Mouse (Mus musculus) midbrain, embryonic 10.5 days (tissue): ENCODE results near the gene Agap3. TPM values are rescaled to one million over a fixed set of nuclear protein-coding genes. Genes with fewer than 3 reads are reported as not detected.

Experiments used
- DNase-seq: peaks from one replicate; pipeline ENCODE4 v3.0.0-alpha.2; 2017; ENCODE audit warnings: low spot score
- H3K27ac ChIP-seq: fragments of 300-500 bp; sonication (generic); replicated peaks from 2 replicates; pipeline ENCODE4 v1.5.1; 2016; ENCODE audit warnings: mild to moderate bottlenecking
- H3K27me3 ChIP-seq: fragments of 300-500 bp; sonication (generic); 2 replicates; pipeline ENCODE4 v1.6.1; 2016; ENCODE audit warnings: low read depth, mild to moderate bottlenecking; ENCODE audit not compliant: poor library complexity, severe bottlenecking
- H3K36me3 ChIP-seq: fragments of 300-500 bp; sonication (generic); 2 replicates; pipeline ENCODE4 v1.6.1; 2016; ENCODE audit warnings: mild to moderate bottlenecking, moderate library complexity
- H3K4me1 ChIP-seq: fragments of 300-500 bp; sonication (generic); 2 replicates; pipeline ENCODE4 v1.6.1; 2016
- H3K4me3 ChIP-seq: fragments of 300-500 bp; sonication (generic); 2 replicates; pipeline ENCODE4 v1.5.1; 2016; ENCODE audit warnings: mild to moderate bottlenecking, moderate library complexity
- H3K9me3 ChIP-seq: fragments of 300-500 bp; sonication (generic); replicated peaks from 2 replicates; pipeline ENCODE4 v1.6.1; 2016; ENCODE audit warnings: mild to moderate bottlenecking
- WGBS: fragments of 180-500 bp; shearing (Covaris S2); methylation state at CpG from one replicate; pipeline ENCODE4 v1.1.7; 2016; 5-methylcytosine and 5-hydroxymethylcytosine counted together
- polyA plus RNA-seq: library from polyadenylated mRNA; unstranded; fragments of >200 nt; fragmentation: Nextera tagmentation; extraction: Ambion mirVana; gene quantifications from 2 replicates; pipeline ENCODE4 v1.2.1, GENCODE M21; 2016

Agap3 gene
- polyA plus RNA-seq, 1 experiment from 2014 or later = 27.6 TPM

DNA sequence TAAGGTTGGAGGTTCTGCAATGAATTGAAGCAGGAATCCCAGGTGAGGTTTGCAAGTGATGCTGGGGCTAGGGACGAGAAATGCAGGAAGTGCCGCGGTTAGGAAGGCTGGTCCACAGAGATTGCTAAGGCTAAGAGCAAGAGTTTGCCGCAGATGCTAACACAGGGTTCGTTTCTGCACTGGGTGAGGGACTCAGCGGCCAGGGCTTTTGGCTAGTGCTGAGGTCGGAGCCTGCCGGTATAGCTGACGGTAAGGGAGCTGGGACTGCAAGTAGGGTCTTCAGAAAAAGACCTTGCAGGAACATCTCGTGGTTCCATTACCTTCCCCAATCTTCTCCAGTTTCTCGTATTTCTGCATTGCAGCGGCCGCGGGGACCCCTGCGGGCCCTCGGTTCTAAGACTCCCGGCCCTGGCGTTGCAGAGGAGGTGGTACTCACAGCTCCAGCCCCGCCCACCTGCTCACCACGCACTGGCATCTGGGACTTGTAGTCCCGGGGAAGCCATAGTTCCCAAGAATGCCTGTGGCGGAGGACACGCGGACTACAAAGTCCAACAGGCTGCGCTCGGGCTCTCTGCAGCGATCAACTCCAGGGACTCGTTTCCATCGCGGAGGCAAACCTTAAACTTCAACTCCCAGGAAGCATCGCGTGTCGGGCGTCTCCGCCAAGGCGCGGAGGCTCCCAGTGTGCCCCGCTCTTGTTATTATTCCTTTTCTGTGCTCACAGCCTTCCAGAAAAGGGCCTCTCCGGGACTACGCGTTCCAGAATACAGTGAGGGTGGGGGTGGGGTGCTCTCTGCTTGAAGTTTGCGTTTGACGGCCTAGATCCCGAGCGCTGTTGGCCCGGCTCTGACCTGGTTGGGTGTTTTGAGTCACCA, 28.6 kb upstream of the Agap3 start, which contains the start of the genes Cdk5 and Slc4a2:
Gene Cdk5, minus strand, starts transcription at position 402 of the 875 bp plus-strand sequence.
Gene Slc4a2, plus strand, starts transcription at position 709 of the 875 bp plus-strand sequence.
- Histone ChIP-seq H3K27me3 (peaks cover 24% of the 10 kb centered on the region), H3K9me3 (no peaks in the 10 kb centered on the region), H3K36me3 (peaks cover 27% of the 10 kb centered on the region), H3K4me1 (peaks cover 61% of the 10 kb centered on the region), H3K4me3 (peak within 1 kb of the TSS; percentile 76), H3K27ac (peak within 1 kb of the TSS; percentile 88)
- peak; percentile 99 for DNase-seq
- under 1% methylated on average over 46 of the region's 46 CpGs for WGBS

DNA sequence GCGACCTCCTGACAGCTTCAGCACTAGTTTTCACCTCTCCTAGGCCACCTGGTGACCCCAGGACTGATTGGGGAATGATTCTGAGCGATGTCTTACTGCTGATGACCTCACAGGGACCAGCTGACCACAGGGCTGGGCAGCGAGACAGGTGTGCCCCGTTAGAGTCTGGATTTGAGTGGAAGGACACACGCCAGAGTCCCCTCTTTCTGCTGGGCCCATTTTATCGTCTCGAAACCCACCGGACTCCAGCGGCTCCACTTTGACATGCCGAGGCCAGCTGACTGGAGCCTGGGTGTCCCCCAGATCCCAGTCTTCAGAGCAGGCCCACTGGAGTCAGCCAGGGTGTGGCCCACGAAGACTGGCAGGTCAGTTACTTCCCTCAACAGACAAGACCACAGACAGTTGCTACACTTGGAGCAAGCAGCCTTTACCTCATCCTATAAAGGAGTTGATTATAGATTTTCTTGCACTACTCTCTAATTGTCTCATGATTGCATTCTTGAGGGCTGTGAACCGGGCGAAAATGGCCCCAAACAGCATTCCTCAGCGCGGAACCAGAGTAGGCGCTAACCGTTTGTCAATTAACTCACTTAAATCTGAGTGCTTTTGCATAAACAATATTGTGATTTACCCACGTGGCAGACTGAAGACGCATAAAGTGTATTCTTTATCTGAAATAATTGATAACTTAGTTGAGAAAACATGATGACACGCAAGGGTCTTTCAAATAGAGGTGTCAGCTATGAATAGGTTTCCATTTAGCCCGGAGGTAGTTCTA, 27.8 kb upstream of the Agap3 start:
- Histone ChIP-seq H3K27me3 (peaks cover 26% of the 10 kb centered on the region), H3K4me3 (peak overlapping the region; percentile 76), H3K27ac (peak overlapping the region; percentile 88), H3K36me3 (peaks cover 21% of the 10 kb centered on the region), H3K4me1 (peaks cover 69% of the 10 kb centered on the region), H3K9me3 (no peaks in the 10 kb centered on the region)
- 16% methylated on average over 21 of the region's 21 CpGs for WGBS
- no peak for DNase-seq

GRCm38 (mm10) chr5:24424861-24425411, 27.0 kb upstream of the Agap3 start:
- H3K36me3 ChIP-seq = peaks cover 21% of the 10 kb centered on the region
- WGBS = 1% methylated on average over 53 of the region's 60 CpGs
- no peaks in the 10 kb centered on the region for H3K9me3 ChIP-seq
- peaks cover 72% of the 10 kb centered on the region for H3K4me1 ChIP-seq
- DNase-seq = peak; percentile 84
- H3K27ac ChIP-seq = peak overlapping the region; percentile 88
- peaks cover 29% of the 10 kb centered on the region for H3K27me3 ChIP-seq
- peak overlapping the region; percentile 76 for H3K4me3 ChIP-seq

GRCm38 (mm10) chr5:24425421-24426036, 26.4 kb upstream of the Agap3 start:
- H3K27me3 ChIP-seq = peaks cover 29% of the 10 kb centered on the region
- H3K36me3 ChIP-seq = peaks cover 21% of the 10 kb centered on the region
- 0% methylated on average over 29 of the region's 30 CpGs for WGBS
- no peaks in the 10 kb centered on the region for H3K9me3 ChIP-seq
- peaks cover 72% of the 10 kb centered on the region for H3K4me1 ChIP-seq
- DNase-seq = no peak
- H3K27ac ChIP-seq = peak overlapping the region; percentile 88
- peak overlapping the region; percentile 76 for H3K4me3 ChIP-seq

GRCm38 (mm10) chr5:24426037-24426432, 25.9 kb upstream of the Agap3 start:
- peaks cover 29% of the 10 kb centered on the region for H3K27me3 ChIP-seq
- DNase-seq = peak; percentile 53
- peak overlapping the region; percentile 88 for H3K27ac ChIP-seq
- peaks cover 21% of the 10 kb centered on the region for H3K36me3 ChIP-seq
- whole genome bisulfite sequencing = 0% methylated on average over 10 of the region's 10 CpGs
- H3K9me3 ChIP-seq = no peaks in the 10 kb centered on the region
- peaks cover 72% of the 10 kb centered on the region for H3K4me1 ChIP-seq
- H3K4me3 ChIP-seq = peak overlapping the region; percentile 76

GRCm38 (mm10) chr5:24426556-24427284, 25.3 kb upstream of the Agap3 start:
- H3K4me3 ChIP-seq = peak overlapping the region; percentile 76
- peaks cover 27% of the 10 kb centered on the region for H3K36me3 ChIP-seq
- H3K4me1 ChIP-seq = peaks cover 72% of the 10 kb centered on the region
- peaks cover 29% of the 10 kb centered on the region for H3K27me3 ChIP-seq
- no peaks in the 10 kb centered on the region for H3K9me3 ChIP-seq
- WGBS = 9% methylated on average over 9 of the region's 9 CpGs
- peak overlapping the region; percentile 88 for H3K27ac ChIP-seq
- DNase-seq = no peak

DNA sequence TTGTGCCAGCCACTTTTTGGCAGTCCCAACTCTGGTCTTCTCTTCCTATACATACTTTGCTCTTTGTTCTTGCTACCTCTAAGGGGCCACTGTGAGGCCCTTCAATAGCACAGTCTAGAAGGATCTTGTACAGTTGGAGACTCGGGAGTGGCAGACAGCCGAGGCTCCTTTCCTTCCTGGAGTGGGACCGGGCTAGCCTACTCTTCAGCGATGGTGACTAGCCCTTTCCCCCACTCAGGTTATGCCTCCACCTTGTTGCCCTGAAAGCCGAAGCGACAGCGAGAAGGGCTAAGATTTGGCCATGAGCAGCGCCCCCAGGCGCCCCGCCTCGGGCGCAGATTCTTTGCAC, 24.7 kb upstream of the Agap3 start:
- Histone ChIP-seq H3K4me3 (peak overlapping the region; percentile 76), H3K27me3 (peaks cover 29% of the 10 kb centered on the region), H3K27ac (no peak overlapping the region; the same call in 1 of the 2 replicates), H3K9me3 (no peaks in the 10 kb centered on the region), H3K4me1 (peaks cover 66% of the 10 kb centered on the region), H3K36me3 (peaks cover 32% of the 10 kb centered on the region)
- no peak for DNase-seq
- WGBS = 12% methylated on average over 12 of the region's 12 CpGs

DNA sequence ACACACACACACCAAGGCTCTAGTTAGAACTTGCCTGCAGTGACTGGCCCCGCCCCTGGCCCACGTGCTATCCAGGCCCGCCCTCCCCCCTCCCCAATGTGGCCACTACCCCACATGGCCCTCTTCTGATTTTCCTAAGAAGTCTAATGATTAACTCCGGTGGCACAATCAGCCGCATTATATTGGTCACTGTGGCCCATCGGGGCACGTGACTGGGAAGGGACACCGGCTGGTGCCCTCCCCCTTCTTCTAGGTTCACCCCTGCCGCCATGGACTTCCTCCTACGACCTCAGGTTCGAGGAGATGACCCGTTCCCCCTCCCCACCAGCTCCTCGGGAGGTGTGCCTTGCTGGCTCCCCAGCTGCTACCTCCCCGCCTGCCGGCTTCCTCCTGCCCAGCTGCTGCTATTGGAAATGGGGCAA, 24.0 kb upstream of the Agap3 start:
- Histone ChIP-seq H3K4me3 (peak overlapping the region; percentile 76), H3K9me3 (no peaks in the 10 kb centered on the region), H3K4me1 (peaks cover 59% of the 10 kb centered on the region), H3K36me3 (peaks cover 40% of the 10 kb centered on the region), H3K27ac (peak overlapping the region; percentile 65; the same call in 1 of the 2 replicates), H3K27me3 (peaks cover 29% of the 10 kb centered on the region)
- WGBS = 4% methylated on average over 15 of the region's 15 CpGs
- DNase-seq = peak; percentile 42

- Histone ChIP-seq H3K27ac (peak overlapping the region; percentile 65; the same call in 1 of the 2 replicates), H3K4me1 (peaks cover 58% of the 10 kb centered on the region), H3K9me3 (no peaks in the 10 kb centered on the region), H3K27me3 (peaks cover 29% of the 10 kb centered on the region), H3K4me3 (peak overlapping the region; percentile 76), H3K36me3 (peaks cover 46% of the 10 kb centered on the region)
- no peak for DNase-seq
- 9% methylated on average over 9 of the region's 9 CpGs for WGBS
Observed at GRCm38 (mm10) chr5:24428596-24428995, 23.4 kb upstream of the Agap3 start.

GRCm38 (mm10) chr5:24433993-24434392, 18.0 kb upstream of the Agap3 start:
- no peak for DNase-seq
- no peak overlapping the region for H3K27ac ChIP-seq
- peaks cover 5% of the 10 kb centered on the region for H3K4me1 ChIP-seq
- WGBS = 89% methylated on average over 8 of the region's 8 CpGs
- peaks cover 96% of the 10 kb centered on the region for H3K36me3 ChIP-seq
- 0 out of 2 replicates have a peak, but pooled peaks cover 3% of the 10 kb centered on the region for H3K27me3 ChIP-seq
- no peaks in the 10 kb centered on the region for H3K9me3 ChIP-seq
- no peak overlapping the region for H3K4me3 ChIP-seq

GRCm38 (mm10) chr5:24441187-24441586, 10.8 kb upstream of the Agap3 start:
- H3K4me3 ChIP-seq = no peak overlapping the region
- no peak for DNase-seq
- H3K36me3 ChIP-seq = peaks cover 75% of the 10 kb centered on the region
- no peaks in the 10 kb centered on the region for H3K9me3 ChIP-seq
- H3K27me3 ChIP-seq = no peaks in the 10 kb centered on the region
- WGBS = 97% methylated on average over 8 of the region's 8 CpGs
- H3K27ac ChIP-seq = no peak overlapping the region
- peaks cover 29% of the 10 kb centered on the region for H3K4me1 ChIP-seq
